Mouse (Mus musculus) heart, embryonic 16.5 days (tissue): ENCODE measurements around the gene Zbtb44. TPM values are rescaled to one million over a fixed set of nuclear protein-coding genes. Genes with fewer than 3 reads are reported as not detected.

ENCODE experiments used
- polyA plus RNA-seq: library from polyadenylated mRNA; unstranded; fragments of >200 nt; fragmentation: Nextera tagmentation; extraction: Ambion mirVana; gene quantifications from 2 replicates; pipeline ENCODE4 v1.2.1, GENCODE M21; 2015

Gene Zbtb44
- polyA plus RNA-seq, 1 experiment from 2014 or later, result 6.5 TPM

Other genes starting within 250 kb of the Zbtb44 start
- 4.3 and 5.4 TPM in 2 replicates for gene Adamts15, start 108.2 kb upstream of the Zbtb44 start, polyA plus RNA-seq
- 10.0 and 12.7 TPM in 2 replicates for gene Adamts8, start 88.1 kb upstream of the Zbtb44 start, polyA plus RNA-seq
- gene St14, start 101.2 kb downstream of the Zbtb44 start, polyA plus RNA-seq, result 3.6 and 6.2 TPM in 2 replicates
- gene Aplp2, start 181.2 kb downstream of the Zbtb44 start, polyA plus RNA-seq, result 392 and 422 TPM in 2 replicates
- gene Prdm10, start 249.9 kb downstream of the Zbtb44 start, polyA plus RNA-seq, result 3.4 and 3.5 TPM in 2 replicates